Mouse (Mus musculus): ENCODE results near the gene Slc22a14. TPM values are rescaled to one million over a fixed set of nuclear protein-coding genes. Genes with fewer than 3 reads are reported as not detected.

Gene Slc22a14
- total RNA-seq, 2 experiments from 2014 or later = not detected

DNA sequence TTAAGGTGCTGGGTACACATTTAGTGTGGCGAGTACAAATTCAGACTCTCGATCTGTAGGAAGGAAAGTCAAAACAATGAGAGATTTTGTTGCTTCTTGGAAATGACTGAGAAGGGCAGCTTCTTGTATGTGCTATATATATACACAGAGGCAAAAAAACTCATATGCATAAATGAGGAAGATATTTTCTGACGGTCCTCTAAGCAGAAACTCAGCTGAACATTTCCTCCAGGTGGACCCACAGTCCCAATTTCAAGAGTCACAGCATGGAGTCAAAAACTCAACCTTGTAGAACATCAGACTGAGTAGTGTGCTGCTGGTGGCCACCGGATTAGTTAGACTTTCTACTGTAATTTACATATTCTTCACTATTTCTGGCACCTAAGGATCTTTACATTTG, 102.3 kb downstream of the Slc22a14 start:
- no peak for TF ChIP-seq CTCF (IDR thresholded peaks at IDR 0.05)
- Histone ChIP-seq H3K4me3 (no peak overlapping the region), H3K27ac (no peak overlapping the region)
- intact Hi-C loops (cut with DNase I) = loop anchor here (10.0 kb wide), 1 partner anchor 172 kb away; no protein-coding TSS in a partner anchor
- no peak for DNase-seq

DNA sequence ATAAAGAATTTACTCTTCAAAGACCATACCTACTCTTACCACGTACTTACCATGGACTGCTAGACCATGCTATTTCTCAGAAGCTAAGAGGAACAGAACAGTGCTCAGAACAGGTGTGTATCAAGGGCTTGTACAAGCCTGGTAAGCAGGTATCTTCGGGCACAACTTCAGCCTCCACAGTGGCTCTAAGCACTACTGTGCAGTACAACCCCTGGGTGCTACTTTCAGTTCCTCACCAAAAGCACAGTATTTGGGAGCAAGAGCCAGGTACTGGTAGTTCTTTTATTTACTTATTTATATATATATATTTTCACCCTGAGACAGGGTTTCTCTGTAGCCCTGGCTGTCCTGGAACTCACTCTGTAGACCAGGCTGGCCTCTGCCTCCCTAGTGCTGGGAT, 104.5 kb downstream of the Slc22a14 start:
- TF ChIP-seq CTCF (IDR thresholded peaks at IDR 0.05) = no peak
- intact Hi-C loops (cut with DNase I) = loop anchor here (10.0 kb wide), 1 partner anchor 174 kb away; no protein-coding TSS in a partner anchor
- H3K4me3 ChIP-seq = no peak overlapping the region
- no peak for DNase-seq
- H3K27ac ChIP-seq = no peak overlapping the region

DNA sequence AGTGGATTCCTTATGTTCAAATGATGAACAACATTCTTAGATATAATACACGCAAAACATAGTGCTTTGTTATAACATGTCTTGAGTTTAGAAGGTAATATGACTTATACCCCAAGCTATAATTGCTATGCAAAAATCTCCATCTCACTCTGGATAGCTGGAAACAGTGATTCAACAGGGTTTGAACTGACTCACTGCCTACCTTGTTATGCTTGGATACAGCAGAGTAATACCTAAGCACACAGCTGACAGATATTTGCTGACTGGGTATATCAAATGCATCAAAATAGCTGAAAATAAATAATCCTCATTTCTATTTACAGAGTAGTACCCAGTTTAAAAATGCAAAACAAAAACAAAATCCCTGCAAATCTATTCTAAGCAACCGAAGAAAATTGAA, 106.6 kb downstream of the Slc22a14 start:
- intact Hi-C loops (cut with DNase I) = no loop called here
- DNase-seq = no peak
- H3K27ac ChIP-seq = no peak overlapping the region
- no peak overlapping the region for H3K4me3 ChIP-seq
- no peak for TF ChIP-seq CTCF (IDR thresholded peaks at IDR 0.05)

DNA sequence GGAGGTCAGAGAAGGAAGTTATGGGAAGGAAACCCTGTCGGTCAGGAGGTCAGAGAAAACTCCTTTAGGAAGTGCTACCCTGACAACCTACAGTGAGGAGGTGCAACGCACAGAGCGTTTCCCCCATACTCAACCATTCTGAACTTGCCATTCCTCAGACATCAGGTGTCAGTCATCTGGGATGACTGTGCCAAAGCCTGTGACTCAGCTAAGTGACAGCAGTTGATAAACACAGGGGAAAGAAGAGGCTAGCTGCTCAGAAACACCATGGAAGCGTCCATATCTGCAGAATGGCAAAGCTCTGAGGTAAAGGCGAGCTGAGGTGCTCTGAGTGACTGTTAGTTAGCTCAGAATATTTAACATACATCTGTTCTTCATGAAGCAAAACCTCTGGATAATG, 107.2 kb downstream of the Slc22a14 start:
- H3K27ac ChIP-seq = no peak overlapping the region; the same call in 1 of the 2 replicates
- DNase-seq = no peak
- intact Hi-C loops (cut with DNase I) = no loop called here
- H3K4me3 ChIP-seq = 0 out of 2 replicates have a peak overlapping the region, but pooled peaks have one; percentile 3
- TF ChIP-seq CTCF (IDR thresholded peaks at IDR 0.05) = no peak

DNA sequence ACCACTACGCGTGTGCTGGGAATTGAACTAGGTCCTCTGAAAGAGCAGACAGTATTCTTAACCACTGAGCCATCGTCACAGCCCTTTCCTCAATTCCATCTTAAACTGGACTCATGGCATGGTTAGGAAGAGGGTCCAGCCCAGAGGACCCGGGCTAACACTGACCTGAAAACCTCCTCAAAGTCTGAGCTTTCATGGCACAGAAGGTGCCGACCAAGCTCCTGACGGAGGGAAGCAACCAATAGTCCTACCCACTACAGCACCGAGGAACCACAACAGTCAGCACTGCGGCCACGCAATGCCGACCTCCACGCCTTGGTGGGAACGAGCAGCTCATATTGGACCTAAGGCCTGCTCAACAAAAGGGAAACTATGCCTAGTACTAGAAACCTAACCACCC, 109.2 kb downstream of the Slc22a14 start:
- H3K27ac ChIP-seq = no peak overlapping the region
- no peak for TF ChIP-seq CTCF (IDR thresholded peaks at IDR 0.05)
- DNase-seq = no peak
- intact Hi-C loops (cut with DNase I) = no loop called here
- no peak overlapping the region for H3K4me3 ChIP-seq

DNA sequence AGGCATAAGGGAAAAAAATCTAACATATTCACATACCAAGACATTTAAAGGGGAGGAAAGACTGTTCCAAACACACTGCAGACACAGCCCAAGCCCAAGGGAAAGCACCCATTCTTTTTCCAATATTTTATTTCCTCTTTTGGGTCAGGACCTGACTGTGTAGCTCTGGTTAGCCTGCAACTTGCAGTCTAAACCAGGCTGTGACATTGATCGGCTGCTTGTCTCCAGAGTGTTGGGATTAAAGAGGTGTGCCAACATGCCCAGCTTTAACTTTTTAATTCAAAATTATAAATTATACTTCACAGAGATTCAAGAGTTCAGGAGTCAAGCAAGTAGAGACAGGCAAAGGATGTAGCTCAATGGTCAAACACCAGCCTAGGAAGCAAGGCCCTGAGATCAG, 110.3 kb downstream of the Slc22a14 start:
- Histone ChIP-seq H3K4me3 (no peak overlapping the region), H3K27ac (no peak overlapping the region)
- no peak for DNase-seq
- intact Hi-C loops (cut with DNase I) = no loop called here
- no peak for TF ChIP-seq CTCF (IDR thresholded peaks at IDR 0.05)

DNA sequence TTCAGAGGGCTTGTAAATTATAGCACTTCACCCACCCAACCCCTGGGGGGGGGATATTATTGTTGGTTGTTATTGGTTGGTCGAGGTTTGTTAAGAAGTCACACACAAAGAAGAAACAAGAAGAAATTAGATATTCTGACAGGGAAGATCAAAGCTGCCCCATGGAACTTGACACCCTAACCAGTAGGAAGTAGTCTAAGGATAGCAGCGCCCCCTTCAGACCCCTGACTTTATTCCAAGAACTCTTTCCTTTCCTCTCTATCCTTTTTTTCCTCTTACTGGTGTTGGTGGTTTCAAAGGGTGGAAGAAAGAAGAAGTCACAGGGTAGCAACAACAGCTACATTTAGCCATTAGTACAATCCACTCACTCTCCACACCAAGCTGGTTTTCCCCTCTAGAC, 111.2 kb downstream of the Slc22a14 start:
- Histone ChIP-seq H3K4me3 (no peak overlapping the region), H3K27ac (no peak overlapping the region)
- no peak for DNase-seq
- intact Hi-C loops (cut with DNase I) = no loop called here
- TF ChIP-seq CTCF (IDR thresholded peaks at IDR 0.05) = no peak

DNA sequence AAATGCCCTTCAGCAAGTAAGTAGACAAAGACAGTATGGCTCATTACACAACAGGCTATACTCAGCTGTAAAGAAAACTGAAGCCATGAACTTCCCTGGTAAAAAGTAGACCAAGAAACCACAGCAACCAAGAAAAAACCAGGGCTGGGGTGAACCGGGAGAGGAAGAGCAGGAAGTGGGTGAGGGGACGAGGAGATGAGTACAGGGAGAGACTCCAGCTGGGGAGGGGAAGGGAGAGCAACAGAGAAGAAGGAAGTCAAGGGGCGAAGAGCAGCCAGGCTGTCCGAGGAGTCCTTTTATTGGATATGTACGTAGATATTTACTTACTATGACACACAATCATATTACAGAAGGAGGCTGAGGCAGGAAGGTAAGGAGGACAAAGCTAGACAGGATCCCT, 117.4 kb downstream of the Slc22a14 start:
- H3K27ac ChIP-seq = no peak overlapping the region
- intact Hi-C loops (cut with DNase I) = no loop called here
- H3K4me3 ChIP-seq = no peak overlapping the region
- no peak for TF ChIP-seq CTCF (IDR thresholded peaks at IDR 0.05)
- no peak for DNase-seq

DNA sequence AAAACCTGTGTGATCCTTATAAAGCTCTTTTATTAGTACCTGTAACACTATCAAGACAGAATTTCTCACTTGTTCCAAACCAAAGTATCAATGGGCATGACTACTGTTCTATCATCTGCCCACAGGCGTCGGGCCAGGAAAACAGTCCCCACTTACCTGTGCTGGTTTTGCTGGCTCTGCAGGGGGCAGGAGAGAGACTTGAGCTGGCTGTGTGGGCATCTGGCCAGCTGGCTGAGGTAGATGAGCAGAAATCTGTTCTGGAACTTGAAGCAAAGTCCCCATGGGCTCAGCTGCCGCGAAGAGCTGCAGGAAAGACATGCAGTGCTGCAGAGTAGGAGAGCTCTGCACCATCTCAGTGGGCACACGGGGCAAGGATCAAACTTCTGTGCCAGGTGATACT, 118.5 kb downstream of the Slc22a14 start:
- Histone ChIP-seq H3K4me3 (no peak overlapping the region), H3K27ac (no peak overlapping the region)
- intact Hi-C loops (cut with DNase I) = no loop called here
- TF ChIP-seq CTCF (IDR thresholded peaks at IDR 0.05) = peak; percentile 47
- DNase-seq = peak; percentile 72

DNA sequence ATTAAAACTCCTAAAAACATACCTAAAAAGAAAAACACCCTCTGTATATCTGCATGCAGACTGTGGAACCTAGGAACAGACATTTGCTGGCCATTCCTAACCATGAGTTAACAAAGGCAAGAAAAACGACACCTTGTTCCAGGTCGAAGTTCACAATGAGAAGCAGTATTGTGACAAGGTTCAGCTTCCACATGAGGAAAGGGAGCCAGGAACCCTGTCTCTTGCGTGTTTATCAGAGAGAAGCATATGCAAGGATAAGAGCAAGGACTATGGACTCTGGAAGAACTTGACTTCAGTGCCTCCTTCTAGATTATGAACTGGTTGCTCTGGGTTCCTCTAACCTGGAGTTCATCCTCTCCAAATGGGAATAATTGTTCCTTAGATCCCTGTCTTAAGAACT, 121.4 kb downstream of the Slc22a14 start:
- DNase-seq = no peak
- intact Hi-C loops (cut with DNase I) = loop anchor here (5.0 kb wide), 1 partner anchor 108 kb away; no protein-coding TSS in a partner anchor
- no peak overlapping the region for H3K27ac ChIP-seq
- no peak for TF ChIP-seq CTCF (IDR thresholded peaks at IDR 0.05)
- H3K4me3 ChIP-seq = no peak overlapping the region

DNA sequence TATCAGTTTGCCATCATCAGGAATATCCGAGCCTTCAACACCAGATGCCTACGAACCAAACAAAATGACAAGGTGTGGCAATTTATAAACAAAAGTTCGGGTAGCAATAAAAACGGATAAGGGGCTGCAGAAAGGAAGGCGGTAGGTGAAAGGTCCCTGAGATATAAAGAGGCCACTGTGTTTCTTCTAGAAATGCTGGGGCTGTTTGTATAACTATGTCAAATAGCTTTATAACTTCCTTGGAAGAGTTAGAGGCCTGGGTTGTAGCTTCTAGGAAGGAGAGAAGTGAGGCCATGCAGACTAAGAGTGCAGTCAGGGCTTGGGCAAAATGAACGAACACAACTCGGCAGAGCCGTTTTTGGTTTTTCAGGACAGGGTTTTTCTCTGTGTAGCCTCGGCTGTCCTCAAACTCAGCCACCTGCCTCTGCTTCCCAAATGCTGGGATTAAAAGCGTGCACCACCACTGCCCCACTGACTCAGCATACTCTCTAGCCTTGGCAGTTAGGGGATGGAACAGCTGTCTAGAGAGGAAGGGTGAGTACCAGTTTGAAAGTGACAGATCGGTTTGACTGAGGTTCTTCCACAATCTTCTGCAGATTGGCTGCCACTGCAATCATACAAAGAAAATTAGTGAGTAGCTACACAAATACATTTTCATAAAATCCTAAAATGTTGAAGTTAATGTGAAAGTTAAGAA, 124.0 kb downstream of the Slc22a14 start:
- DNase-seq = no peak
- H3K27ac ChIP-seq = no peak overlapping the region
- H3K4me3 ChIP-seq = no peak overlapping the region
- no peak for TF ChIP-seq CTCF (IDR thresholded peaks at IDR 0.05)
- intact Hi-C loops (cut with DNase I) = loop anchor here (5.0 kb wide), 1 partner anchor 111 kb away; no protein-coding TSS in a partner anchor

DNA sequence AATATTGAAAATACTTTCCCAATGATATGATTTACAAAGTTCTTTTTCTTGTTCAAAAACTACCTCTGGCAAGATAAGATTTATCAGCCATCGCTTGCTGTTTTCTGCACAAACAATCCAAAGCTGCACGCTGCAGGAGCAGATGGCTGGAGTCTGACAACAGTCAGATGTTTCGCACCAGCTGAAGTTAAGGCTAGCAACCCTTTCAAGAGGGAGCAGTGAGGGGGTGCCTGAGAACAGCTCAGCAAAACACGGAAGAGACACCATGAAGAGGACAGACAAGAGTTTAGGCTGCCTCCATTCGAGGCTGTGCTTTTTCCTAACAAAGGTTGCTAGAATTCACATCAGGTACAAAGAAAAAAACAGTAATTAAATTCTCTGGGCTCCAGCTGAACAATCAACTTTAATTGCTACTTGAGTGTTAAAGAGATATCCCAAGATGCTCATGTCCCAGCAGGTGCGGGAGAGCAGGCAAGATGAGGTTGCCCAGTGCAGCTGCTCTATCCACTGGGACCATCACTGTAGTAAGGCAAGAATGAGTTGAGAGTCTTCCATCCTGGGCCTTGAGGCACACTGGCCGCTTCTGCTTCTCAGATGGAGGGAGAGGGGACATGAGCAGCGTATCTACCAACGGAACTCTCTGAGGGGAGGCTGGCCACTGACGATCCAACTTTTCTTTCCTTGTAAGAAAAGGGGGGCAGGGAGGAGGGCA, 124.9 kb downstream of the Slc22a14 start:
- TF ChIP-seq CTCF (IDR thresholded peaks at IDR 0.05) = no peak
- DNase-seq = no peak
- Histone ChIP-seq H3K27ac (no peak overlapping the region), H3K4me3 (no peak overlapping the region)
- intact Hi-C loops (cut with DNase I) = loop anchor here (5.0 kb wide), 1 partner anchor 112 kb away; no protein-coding TSS in a partner anchor

DNA sequence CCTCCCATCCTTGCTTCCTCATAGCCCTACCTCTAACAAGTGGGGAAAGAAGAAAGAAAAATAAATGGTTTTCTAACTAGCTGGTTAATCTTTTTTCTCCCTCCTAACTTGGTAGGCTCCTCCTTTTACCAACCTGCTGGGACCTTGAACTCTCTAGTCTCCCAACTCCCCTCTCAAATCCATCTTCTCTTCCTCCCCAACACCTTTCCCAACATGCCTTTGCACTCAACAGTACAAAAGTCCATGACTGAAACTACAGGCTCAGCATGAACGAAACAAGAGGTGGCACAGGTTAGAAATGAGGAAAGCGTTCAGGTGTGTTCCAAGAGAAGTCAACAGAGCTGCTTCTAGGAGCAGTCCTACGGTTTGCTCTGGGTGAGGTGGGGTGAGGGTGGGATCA, 126.1 kb downstream of the Slc22a14 start:
- intact Hi-C loops (cut with DNase I) = no loop called here
- TF ChIP-seq CTCF (IDR thresholded peaks at IDR 0.05) = no peak
- no peak for DNase-seq
- Histone ChIP-seq H3K4me3 (no peak overlapping the region), H3K27ac (no peak overlapping the region)
